Mouse (Mus musculus): ENCODE results near the gene Mrpl14.

The Mrpl14 gene

DNA sequence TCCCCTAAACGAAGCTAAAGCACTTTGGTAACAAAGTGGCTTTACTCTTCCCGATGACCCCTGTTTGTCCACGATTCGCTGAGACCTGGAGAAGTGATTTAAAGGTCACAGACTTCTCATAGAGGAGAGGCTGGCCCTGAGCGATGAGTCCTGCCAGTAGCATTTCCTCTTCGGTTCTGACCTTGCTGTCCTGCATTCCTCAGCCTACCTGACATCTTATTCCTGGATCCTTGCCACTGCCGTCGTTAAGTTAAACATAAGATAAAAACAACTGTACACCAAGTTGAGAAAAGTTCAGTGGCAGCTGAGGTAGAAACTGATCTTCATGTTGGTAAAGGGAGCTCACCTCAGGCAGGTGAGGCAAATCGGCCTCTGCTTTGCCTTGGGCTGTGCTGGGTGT is 3.0 kb downstream of the Mrpl14 start:
- DNase-seq (ENCODE audit: low read depth), result no peak

DNA sequence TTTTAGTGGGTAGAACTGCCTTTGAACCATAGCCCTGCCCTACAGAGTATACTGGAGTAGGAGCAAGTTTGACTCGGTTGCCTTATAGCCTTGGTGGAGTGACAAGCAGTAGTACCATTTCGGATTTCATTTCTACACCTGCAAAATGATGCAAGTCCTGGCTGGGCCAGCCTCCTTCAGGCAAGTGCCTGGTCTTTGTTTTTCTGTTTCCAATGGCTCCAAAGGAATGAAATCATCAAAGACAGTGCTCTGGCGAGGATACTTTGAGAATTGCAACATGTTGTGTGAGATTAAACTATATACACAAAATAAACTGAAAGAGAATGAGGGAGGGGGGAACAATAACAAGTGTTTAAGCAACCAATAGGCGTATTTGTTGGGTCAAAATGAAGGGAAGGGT is 3.9 kb downstream of the Mrpl14 start:
- DNase-seq (ENCODE audit: low read depth), result no peak

DNA sequence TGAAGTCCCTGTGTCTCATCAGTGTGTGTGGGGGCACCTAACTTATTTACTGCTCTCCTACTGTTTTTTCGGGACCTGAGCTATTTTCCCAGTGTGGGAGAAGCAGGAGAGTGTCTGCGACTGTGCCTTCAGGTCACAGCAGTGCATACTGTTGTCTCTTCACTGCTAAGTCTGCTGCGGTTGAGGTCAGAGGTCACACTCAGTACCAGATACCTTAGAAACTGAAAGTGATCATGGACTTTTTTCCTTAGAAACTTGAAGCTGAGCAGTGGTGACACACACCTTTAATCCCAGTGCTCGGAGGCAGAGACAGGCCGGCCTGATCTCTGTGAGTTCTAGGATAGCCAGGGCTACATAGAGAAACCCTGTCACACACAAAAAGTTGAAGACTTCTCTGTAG is 6.0 kb downstream of the Mrpl14 start:
- no peak for DNase-seq (ENCODE audit: low read depth)

- DNase-seq (ENCODE audit: low read depth), result no peak
Measured at GRCm38 (mm10) chr17:45693812-45694565, 7.9 kb downstream of the Mrpl14 start.

DNA sequence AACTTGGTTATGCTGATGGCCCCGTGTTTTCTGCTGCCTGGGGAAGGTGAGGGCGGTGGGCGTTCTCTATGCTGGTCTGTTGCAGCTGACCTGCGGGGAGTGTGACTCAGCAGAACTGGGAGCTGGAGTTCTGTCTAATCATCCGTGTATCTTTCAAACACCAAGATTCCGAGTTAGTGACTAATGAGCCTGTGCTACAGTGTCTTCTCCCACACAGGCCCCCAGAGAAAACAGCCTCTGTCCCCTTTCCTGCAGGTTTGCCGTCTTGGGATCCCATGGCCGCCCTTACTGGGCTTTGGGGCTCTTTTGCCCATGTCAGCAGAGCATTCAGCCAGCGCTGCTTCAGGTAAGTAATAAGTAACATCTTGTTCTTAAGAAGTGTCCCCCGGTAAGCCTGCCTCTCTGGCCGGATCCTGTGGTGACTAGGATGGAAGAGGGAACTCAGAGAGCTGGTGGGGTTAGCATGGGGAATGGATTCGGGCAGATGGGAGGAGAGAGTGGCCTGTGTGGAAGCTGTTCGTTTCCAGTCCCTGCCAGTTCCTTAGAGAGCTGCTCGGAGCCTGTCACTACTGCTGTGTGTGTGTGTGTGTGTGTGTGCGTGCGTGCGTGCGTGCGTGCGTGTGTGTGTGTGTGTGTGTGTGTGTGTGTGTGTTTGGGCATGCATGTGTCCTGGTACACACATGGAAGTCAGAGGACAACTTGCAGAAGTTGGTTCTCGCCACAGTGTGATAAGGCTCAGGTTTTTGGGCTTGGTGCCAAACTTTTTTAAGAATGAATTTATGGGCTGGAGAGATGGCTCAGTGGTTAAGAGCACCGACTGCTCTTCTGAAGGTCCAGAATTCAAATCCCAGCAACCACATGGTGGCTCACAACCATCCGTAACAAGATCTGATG is 9.4 kb downstream of the Mrpl14 start:
- DNase-seq (ENCODE audit: low read depth), result peak; percentile 46

DNA sequence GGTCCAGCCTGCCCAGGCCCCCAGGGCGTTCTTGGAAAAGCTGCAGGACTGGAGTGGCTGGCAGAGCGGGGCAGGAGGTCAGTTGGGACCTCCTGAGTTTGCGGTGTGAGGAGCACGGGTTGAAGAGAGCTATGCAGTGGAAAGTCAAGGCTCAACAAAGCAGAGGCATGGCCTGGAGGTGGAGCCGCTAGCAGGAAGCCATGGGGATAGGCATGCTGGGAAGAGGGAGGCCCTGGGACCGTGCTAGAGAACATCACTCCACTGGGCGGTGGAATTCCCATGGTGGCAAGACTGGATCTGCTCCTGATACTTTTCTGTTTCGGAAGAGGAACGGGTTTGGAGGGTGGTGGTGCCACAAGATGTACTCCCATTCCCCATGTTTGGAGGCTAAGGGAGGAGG is 10.9 kb downstream of the Mrpl14 start:
- DNase-seq (ENCODE audit: low read depth), result no peak

- DNase-seq (ENCODE audit: low read depth), result no peak
Measured at GRCm38 (mm10) chr17:45698368-45698767, 12.2 kb downstream of the Mrpl14 start.

GRCm38 (mm10) chr17:45699039-45699740 is 13.1 kb downstream of the Mrpl14 start:
- DNase-seq (ENCODE audit: low read depth), result no peak

DNA sequence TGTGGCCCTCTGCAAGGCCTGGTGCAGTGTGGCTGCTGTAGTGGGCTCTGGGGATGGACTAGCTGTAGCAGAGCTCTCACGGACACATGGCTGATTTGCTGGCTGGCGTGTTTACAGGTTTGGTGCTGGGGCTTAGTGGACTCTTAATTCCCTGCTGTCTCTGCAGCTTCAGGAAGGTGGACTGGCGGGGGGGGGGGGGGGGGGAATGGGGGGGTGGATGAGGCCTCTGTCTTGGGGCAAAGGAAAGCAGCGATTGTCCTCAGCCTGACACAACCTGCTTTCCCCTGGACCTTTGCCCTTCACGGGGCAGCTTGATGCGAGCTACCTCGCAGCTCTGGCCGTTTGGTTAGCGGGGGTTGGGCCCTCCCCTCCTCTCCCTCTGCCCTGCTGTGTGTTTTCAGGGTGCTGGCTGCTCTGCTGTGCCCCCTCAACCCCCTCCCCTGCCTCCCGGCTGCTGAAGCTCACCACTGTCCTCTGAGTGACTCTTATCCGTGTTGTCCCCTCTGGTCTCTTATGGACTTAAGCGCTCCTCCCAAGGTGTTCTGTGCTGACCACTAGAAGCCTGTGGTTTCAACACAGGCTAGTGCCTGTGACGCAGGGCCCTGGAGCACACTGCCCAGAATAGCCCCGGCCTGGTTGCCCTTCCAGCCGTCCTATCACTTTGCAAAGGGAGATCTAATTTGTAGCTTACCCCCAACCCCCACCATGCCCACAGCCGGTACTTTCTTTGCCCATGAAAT is 14.5 kb downstream of the Mrpl14 start:
- no peak for DNase-seq (ENCODE audit: low read depth)

DNA sequence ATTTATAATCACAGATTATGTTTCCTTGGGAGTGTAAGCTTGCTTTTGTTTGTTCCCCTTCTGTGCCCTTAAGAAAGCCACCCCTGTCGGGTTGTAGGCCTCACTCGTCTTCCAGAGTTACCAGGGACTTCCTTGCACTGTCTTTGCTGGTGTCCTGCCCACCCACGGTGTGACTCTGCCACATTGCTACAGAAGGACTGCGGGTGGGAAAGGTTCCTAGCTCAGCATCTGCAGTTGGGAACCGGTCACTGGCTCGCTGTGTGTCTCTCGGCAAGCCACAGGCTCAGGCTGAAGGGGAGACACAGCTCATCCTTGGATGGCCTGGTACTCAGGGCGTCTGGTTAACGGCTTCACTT is 15.1 kb downstream of the Mrpl14 start:
- no peak for DNase-seq (ENCODE audit: low read depth)

DNA sequence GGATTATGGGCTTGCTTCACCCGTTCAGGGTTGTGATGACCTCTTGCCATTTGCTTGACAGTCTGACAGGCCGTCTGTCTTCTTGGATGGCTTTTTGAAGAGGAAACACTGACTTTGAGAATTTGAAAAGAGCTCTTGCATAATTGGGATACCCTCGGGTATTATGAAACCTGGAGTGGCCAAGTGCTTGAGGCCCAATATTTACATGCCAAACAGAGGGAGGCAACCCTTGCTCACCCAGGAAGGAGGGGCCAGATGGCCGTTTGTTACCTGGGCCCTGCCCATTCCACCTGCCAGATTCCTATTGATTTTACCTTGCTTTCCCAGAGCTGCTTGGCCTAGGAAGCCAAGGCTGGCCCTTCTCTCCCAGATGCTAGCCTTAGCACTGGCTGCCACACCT is 16.1 kb downstream of the Mrpl14 start:
- DNase-seq (ENCODE audit: low read depth), result no peak

DNA sequence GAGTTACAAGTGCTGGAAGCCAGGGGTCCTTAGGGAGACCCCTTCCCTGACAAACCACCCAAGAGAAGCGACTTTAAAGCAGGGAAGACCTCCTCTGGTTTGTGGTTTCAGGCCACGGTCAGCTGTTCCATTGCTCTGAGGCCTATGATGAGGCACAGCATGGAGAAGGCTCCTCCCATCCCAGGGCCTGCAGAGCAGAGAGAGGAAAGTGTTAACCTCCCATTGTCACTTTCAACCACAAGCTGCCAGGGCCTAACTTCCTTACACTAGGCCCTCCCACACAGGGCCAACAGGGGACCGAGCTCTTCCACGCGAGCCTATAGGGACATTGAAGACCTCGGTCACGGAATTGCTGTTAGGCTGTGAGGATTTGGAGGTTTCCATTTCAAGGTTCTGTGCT is 17.1 kb downstream of the Mrpl14 start:
- no peak for DNase-seq (ENCODE audit: low read depth)

GRCm38 (mm10) chr17:45706796-45707195 is 20.7 kb downstream of the Mrpl14 start:
- DNase-seq (ENCODE audit: low read depth), result no peak

DNA sequence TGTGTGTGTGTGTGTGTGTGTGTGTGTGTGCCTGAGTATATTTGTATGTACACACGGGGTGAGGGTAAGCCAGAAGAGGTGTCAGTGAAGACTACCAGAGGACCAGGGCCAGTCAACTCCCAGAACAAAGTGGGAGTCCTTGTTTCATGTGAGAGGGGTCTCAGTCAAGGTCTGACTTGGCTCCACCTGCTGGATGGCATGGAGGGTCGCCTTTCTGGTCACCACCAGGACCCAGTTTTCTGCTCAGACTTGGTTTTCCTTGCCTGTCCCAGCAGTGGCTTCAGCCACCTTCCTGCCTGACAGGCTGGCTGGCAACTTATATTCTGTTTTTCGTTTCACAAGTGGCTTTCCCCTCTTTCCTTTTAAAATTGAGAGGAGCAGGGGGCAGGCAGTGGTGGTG is 21.3 kb downstream of the Mrpl14 start:
- DNase-seq (ENCODE audit: low read depth), result no peak

GRCm38 (mm10) chr17:45708179-45708578 is 22.1 kb downstream of the Mrpl14 start:
- no peak for DNase-seq (ENCODE audit: low read depth)

- no peak for DNase-seq (ENCODE audit: low read depth)
Measured at GRCm38 (mm10) chr17:45709829-45710228, 23.7 kb downstream of the Mrpl14 start.

- DNase-seq (ENCODE audit: low read depth), result no peak
Measured at GRCm38 (mm10) chr17:45710407-45710806, 24.3 kb downstream of the Mrpl14 start.

GRCm38 (mm10) chr17:45711525-45711924 is 25.4 kb downstream of the Mrpl14 start:
- no peak for DNase-seq (ENCODE audit: low read depth)

DNA sequence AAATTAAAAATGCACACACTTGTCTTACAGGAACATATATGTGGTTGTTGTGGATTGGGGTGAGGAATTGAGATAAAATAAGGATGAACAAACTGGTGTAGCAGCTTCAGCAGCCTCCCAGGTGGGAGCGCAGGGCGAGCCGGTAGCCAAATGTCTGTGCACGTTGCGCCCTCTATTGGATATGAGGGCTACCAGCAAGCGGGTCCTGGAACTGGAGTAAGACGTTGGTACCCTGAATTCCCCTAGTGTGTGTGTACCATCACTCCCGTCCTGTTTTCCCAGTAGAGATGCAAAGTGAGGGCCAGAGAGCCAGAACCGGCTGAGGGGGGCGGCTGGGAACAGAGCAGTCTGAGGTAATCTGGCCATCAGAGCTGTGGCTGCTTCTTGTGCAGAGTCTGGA is 32.2 kb downstream of the Mrpl14 start:
- no peak for DNase-seq (ENCODE audit: low read depth)

DNA sequence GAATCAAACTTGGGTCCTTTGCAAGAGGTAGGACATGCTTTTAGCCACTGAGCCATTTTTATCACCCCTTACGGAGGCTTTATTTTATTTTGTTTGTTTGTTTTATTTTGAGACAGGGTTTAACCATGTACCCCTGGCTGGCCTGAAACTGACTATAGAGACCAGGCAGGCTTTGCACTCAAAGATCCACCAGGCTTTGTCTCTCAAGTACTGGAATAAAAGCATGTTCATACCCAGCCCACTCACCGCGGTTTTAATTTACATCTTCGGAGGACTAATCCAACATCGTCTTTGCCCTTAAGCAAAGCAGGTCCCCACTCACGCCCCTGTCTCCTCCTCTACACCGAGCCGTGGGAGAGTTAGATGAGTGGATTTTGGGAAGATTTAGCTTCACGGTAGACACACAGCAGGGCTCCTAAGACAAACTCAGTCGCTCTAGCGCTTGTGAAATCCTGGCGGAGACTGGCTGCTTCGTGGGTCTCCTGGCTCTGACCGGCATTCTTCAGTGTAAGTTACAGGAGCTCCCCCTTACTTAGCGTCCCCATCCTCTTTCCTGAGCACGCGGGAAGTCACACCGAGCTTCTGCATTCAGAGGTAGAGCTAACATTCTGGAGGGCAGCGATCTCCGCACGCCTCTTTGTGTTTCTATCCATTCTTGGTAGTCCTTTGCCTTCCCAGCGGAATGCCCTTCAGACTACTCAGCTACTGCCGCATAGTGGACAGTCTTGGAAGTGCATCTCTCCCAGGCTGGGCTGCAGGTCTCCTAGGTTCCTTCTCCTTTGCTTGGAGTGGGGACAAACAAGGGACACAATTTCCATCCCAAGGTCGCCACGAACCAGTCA is 37.8 kb downstream of the Mrpl14 start:
- peak; percentile 78 for DNase-seq (ENCODE audit: low read depth)

DNA sequence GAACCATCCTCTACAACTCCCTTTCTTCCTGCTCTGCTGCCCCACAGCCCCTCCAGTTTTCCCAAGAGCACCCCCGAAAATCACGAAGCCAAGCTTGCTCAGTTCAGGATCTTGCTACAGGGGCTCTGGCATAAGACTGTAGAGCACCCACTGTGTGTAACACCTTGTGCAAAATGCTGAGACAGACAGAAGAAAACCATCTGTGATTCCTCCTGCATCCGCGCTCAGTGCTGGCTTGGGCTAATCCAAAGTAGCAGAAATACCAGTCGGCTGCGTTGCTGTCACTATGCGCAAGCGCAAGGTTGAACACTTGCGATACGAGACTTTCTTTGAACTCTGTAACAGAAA is 38.4 kb downstream of the Mrpl14 start:
- no peak for DNase-seq (ENCODE audit: low read depth)

Measured in c-Kit-positive CD71-positive TER-119-negative erythroid progenitor cells, embryonic 14.5 days (primary cell).